Mouse (Mus musculus) left cerebral cortex, adult 2 months (tissue): ENCODE measurements around the gene Rab44. TPM values are rescaled to one million over a fixed set of nuclear protein-coding genes. Genes with fewer than 3 reads are reported as not detected.

Experiments used
- DNase-seq, 2 experiments: peaks; one replicate each; pipeline ENCODE4 v3.0.0; 2021 to 2022; ENCODE audit warnings: low spot score in 2 of 2, mixed read lengths in 1 of 2; ENCODE audit errors: extremely low spot score in 1 of 2
- H3K27ac ChIP-seq: fragments of 200-600 bp; 2 replicates; pipeline ENCODE4 v1.8.1; 2022
- H3K4me3 ChIP-seq: fragments of 200-600 bp; 2 replicates; pipeline ENCODE4 v1.8.1; 2022
- CTCF ChIP-seq: fragments of 200-600 bp; IDR thresholded peaks from 2 replicates; pipeline ENCODE4 v1.8.1; 2022; ENCODE audit warnings: antibody characterized with exemption, mild to moderate bottlenecking, moderate library complexity
- intact Hi-C: fragments of 180-260 bp; cut with DNase I; formaldehyde crosslinking; loops from one replicate; pipeline ENCODE4 v1.15.1; 2025
- total RNA-seq, 2 experiments: library from RNA; stranded (reverse); gene quantifications; 2 replicates each; pipeline ENCODE4 v1.2.3; 2021

Rab44 gene
- total RNA-seq, 2 experiments from 2014 or later = 0.32 TPM; not detected in 1

DNA sequence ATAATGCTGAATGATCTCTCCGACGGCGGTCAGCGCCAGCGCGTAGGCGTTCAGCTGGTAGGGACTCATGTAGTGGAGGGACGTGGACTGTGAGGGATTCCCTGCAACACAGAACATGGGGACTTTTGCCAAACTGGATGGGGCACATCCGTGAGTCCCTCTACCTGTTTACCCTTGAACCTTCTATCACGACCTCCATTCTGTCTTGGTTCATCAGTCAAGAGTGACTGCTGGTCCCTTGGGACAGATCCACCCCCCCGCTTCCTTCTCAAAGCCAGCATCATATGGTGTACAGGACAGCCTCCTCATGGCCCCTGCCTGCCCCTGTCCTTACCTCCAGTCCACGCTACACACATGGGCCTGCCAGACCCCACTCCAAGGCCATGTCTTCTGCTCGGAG is 48.4 kb downstream of the Rab44 start:
- Histone ChIP-seq H3K27ac (no peak overlapping the region), H3K4me3 (no peak overlapping the region)
- TF ChIP-seq CTCF = no peak
- no peak for DNase-seq
- intact Hi-C loops = no loop called here

DNA sequence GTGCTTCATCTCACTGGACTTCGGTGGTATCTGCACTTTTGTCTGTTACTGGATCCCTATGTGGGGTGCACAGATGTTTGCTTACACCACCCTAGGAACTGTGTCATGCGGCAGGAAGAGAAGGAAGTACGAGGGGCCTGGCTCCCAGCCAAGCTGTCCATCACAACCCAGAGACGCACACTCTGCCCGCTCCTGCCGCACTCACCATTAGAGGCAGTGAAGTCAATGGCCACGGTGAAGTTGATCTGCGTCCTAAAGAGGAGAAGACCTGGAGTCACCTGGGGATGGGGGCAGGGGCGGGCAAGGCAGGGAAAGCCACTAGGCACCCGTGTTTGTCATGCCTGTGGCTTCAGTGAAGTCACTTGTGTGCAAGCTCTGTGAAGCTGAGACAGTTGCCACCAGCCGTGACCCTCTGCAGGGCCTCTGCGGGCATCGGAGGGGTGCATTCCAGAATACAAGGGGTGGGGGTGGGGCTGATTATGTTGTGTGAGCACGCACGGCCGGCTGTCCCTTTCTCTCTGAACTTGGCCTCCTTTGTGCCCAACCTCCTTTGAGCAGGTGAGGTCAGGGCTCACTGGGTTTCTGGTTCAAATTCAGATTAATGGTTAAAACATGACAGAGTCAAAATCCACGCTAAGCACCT is 50.6 kb downstream of the Rab44 start:
- TF ChIP-seq CTCF = no peak
- Histone ChIP-seq H3K4me3 (no peak overlapping the region), H3K27ac (no peak overlapping the region)
- intact Hi-C loops = no loop called here
- no peak for DNase-seq

DNA sequence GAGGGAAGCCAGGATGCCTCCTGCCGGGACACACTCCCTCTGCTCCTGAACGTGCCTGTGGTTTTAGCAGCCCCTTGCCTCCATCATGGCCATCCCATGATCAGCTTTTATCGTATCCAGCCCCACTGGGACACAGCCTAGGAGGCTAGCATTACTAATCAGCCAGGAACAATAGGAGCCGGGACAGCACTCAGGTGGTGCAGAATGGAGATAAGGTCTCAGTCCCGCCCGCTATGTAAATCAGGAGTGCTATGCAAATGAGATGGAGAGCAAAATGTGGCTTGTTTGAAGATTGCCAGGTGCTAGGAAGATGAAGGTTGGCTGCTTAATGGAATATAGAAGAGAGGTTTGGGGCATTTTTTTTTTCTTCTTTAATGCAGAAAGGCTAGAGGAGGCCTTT is 51.5 kb downstream of the Rab44 start:
- no peak for DNase-seq
- intact Hi-C loops = no loop called here
- H3K4me3 ChIP-seq = no peak overlapping the region
- no peak overlapping the region for H3K27ac ChIP-seq
- TF ChIP-seq CTCF = no peak

GRCm38 (mm10) chr17:29165967-29166578 is 52.1 kb downstream of the Rab44 start:
- intact Hi-C loops = no loop called here
- no peak for DNase-seq
- no peak for TF ChIP-seq CTCF
- Histone ChIP-seq H3K27ac (no peak overlapping the region), H3K4me3 (no peak overlapping the region)

- H3K27ac ChIP-seq = no peak overlapping the region
- DNase-seq = no peak
- intact Hi-C loops = no loop called here
- TF ChIP-seq CTCF = no peak
- H3K4me3 ChIP-seq = no peak overlapping the region
These were observed 53.4 kb downstream of the Rab44 start for GRCm38 (mm10) chr17:29167371-29167770.

- Histone ChIP-seq H3K27ac (no peak overlapping the region), H3K4me3 (no peak overlapping the region)
- no peak for DNase-seq
- no peak for TF ChIP-seq CTCF
- intact Hi-C loops = no loop called here
These were observed 54.5 kb downstream of the Rab44 start for GRCm38 (mm10) chr17:29168438-29168837.

DNA sequence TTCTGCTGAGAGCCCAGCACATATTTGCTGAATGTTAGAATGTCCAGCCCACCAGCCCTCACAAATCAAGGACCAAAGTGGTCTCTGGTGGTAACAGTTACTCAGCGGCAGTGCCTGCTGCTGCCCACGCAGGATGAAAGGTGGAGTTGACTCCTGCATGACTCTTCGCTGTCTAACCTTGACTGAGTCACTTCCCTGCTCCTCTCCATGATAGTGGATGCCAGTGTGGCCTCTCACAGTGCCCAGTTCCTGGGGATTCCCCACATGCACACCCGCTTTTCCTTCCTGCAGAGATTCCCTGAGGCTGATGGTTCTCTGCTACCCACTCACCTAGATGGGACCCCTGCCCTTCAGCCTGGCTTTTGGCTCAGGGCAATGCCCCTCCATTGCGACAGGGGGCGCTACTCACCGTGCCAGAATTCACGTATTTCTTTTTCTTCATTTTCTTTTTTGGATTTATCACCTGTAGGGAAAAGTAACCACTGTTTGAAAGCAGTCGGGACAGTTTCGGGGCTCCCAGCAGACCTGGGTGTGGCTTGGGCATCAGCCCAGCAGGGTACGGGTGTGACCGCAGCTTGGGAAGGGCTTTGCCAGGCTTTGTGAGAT is 55.2 kb downstream of the Rab44 start:
- Histone ChIP-seq H3K27ac (no peak overlapping the region), H3K4me3 (no peak overlapping the region)
- intact Hi-C loops = no loop called here
- peak; percentile 54 for TF ChIP-seq CTCF
- no peak for DNase-seq

- no peak for DNase-seq
- no peak for TF ChIP-seq CTCF
- intact Hi-C loops = loop anchor here (2.0 kb wide), 1 partner anchor 76 kb away; no protein-coding TSS in a partner anchor
- Histone ChIP-seq H3K27ac (no peak overlapping the region), H3K4me3 (no peak overlapping the region)
These were observed 56.6 kb downstream of the Rab44 start for GRCm38 (mm10) chr17:29170431-29171000.

DNA sequence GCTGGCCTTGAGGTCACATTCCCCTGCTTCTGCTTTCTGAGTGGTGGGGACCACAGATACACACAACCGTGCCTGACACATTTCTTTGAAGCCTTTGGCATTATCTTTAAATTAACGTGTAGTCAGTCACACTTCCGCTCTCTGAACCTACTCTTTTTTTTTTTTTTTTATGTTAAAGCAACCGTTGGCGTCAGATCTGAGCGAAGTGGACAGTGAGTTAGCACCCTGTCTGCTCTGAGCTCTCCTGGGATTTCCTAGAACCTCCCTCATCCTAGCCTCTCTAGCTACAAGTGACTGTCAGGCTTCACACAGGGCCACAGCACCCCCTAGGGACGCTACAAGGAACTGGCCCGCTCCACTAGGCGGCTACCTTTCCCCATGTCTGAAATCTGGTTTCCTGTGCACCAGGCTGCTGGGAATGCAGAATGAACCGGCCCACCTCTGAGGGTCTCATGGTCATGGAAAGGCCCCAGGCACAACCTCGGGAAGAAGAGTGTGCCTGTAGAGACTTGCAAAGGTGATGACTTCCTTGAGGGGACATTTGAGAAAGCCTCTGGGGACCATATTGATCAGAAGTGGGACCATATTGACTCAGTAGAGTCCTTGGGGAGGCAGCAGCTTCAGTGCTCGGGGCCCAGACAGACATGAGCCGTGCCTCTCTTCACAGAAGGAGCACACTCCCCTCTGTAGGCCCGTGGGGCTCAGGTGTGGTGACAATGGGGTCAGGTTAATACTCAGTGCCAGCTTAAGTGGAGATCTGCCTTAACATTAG is 57.2 kb downstream of the Rab44 start:
- peak; percentile 96 for TF ChIP-seq CTCF
- intact Hi-C loops = loop anchor here (1.0 to 2.0 kb wide), 2 partner anchors 76 to 122 kb away; no protein-coding TSS in a partner anchor
- Histone ChIP-seq H3K27ac (no peak overlapping the region), H3K4me3 (no peak overlapping the region)
- DNase-seq = peak; percentile 82 to 87

DNA sequence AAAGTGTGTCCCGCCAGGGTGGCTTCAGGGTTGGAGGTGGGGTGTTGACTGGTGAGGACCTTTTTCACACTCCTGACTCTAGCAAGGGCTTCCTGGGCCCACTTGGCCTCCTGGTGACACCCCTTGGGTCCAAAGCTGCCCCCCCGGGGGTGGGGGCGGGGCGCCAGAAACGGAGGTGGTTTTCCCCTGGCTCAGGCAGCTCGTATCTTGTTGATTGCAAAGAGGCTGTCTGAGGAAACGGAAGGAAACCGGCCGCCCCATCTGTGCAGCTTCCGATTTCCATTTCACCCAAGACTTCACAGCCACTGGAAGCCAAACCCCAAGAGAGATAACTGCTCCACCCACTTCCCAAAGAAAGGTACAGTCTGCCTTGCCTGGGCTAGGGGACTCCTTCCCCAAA is 58.1 kb downstream of the Rab44 start:
- no peak overlapping the region for H3K4me3 ChIP-seq
- DNase-seq = no peak
- intact Hi-C loops = no loop called here
- no peak for TF ChIP-seq CTCF
- H3K27ac ChIP-seq = no peak overlapping the region

DNA sequence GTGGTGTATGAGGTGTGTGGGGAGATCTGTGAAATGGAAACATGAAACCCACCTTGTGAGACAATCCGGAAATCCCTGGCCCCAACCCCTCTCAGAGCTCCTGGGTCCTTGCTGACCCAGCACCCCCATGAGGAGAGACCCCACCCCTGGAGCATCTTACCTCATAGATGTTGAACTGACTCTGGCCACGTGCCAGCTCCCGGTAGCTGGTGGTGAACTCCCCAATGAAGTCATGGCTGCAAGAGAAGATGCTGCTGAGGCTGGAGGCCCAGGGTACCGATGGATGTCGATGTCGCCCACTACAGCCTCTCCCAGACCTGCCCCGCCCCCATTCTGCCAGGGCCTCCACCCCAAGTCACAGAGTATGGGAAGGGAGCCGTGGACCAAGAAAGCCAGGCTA is 59.2 kb downstream of the Rab44 start:
- no peak for DNase-seq
- Histone ChIP-seq H3K4me3 (no peak overlapping the region), H3K27ac (no peak overlapping the region)
- intact Hi-C loops = no loop called here
- no peak for TF ChIP-seq CTCF

DNA sequence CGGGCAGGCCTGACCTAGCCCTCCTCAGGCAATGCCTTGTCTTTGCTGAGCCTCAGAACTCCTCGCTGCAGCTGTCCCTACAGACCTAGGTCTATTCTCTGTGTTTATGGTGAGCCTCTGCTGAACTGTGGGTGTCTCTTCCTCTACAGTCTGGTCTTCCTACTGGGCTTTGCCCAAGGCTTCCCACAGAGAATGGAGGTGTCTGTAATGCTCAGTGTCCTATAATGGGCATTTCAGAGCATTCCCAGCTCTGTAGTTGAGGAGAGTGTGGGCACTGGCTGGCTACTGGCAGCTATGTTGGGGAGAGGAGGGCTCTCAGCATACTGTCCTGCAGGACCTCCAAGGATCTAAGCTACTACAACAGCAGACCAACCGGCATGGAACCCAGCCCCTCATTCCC is 61.7 kb downstream of the Rab44 start:
- Histone ChIP-seq H3K4me3 (no peak overlapping the region), H3K27ac (peak overlapping the region; percentile 84)
- intact Hi-C loops = loop anchor here (5.0 kb wide), 1 partner anchor 197 kb away; no protein-coding TSS in a partner anchor
- TF ChIP-seq CTCF = no peak
- no peak for DNase-seq
